Mouse (Mus musculus): Measurements from ENCODE around the gene Man2c1.

DNA sequence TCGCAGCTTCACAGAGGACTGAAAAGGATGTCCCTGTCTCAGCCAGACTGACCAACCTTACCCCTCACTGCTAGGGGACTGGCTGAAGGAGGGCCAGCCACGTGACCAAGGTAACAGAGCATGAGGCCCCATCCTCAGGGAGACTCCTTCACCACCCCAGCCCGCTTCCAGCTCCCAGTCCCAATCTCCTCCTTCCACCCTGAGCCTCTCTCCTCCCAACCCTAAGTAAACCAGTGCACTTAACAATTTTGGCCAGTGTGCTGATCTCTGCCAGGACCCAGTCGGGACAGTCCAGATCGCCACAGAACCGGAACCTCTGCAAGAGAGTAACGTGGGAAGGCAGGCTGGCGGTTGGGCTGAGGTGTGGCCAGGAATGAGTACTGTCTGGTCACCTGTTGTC, 26.3 kb downstream of the Man2c1 start:
- no peak for TF ChIP-seq POLR2A (IDR thresholded peaks at IDR 0.05; ENCODE audit: low read depth, low read length)
- TF ChIP-seq CTCF (IDR thresholded peaks at IDR 0.05; ENCODE audit: extremely low read depth, insufficient read depth, insufficient read length, insufficient replicate concordance) = no peak
